Comparison of ENCODE assay signal across 27 mouse cellular contexts in genomic region chr3:108193686-108194085, GRCm38 (mm10). TPM values are rescaled to one million over a fixed set of nuclear protein-coding genes. Genes with fewer than 3 reads are reported as not detected.
A peak's percentile ranks its signal among the peaks of the same experiment; 100 is the strongest.
DNase-seq lines count a peak whose midpoint lies in the region; ATAC-seq and TF ChIP-seq lines count a peak whose summit lies in the region.
"Had no signal": no experiment of that assay in that cellular context is flagged by ENCODE, and none has a peak within 500 bp of the region (broad histone marks: within the 10 kb centered on the region; RNA-seq: fewer than 3 reads in every experiment).

No protein-coding gene starts in this region.

- no peak overlapping the region for H3K4me3 ChIP-seq in layer of hippocampus, adult 2 months
- H3K4me3 ChIP-seq in liver, embryonic 12.5 days: no peak overlapping the region
- H3K4me3 ChIP-seq: forebrain, embryonic 10.5 days; gastrocnemius, adult 2 months; heart, embryonic 12.5 days; heart, embryonic 15.5 days; hindbrain, embryonic 15.5 days had no signal

- H3K9ac ChIP-seq in liver, embryonic 12.5 days: no peak overlapping the region
- H3K9ac ChIP-seq: heart, embryonic 12.5 days; heart, embryonic 15.5 days; hindbrain, embryonic 15.5 days had no signal

- peak; percentile 9; the same call in 1 of the 2 replicates for ATAC-seq in liver, embryonic 12.5 days
- ATAC-seq: CD4-positive, CD25-positive, alpha-beta regulatory T cell, adult 4 months; forebrain, embryonic 14.5 days; intestine, embryonic 16.5 days had no signal

- intact Hi-C loops in heart, postnatal 36 days (cut with DNase I): no loop called here

- H3K36me3 ChIP-seq in liver, embryonic 12.5 days: 0 out of 2 replicates have a peak, but pooled peaks cover under 1% of the 10 kb centered on the region
- H3K36me3 ChIP-seq: heart, embryonic 12.5 days; heart, embryonic 15.5 days had no signal

- H3K27me3 ChIP-seq in liver, embryonic 12.5 days (replicated peaks): peaks cover 13% of the 10 kb centered on the region
- H3K27me3 ChIP-seq: heart, embryonic 12.5 days; heart, embryonic 15.5 days; hindbrain, embryonic 15.5 days had no signal

- DNase-seq in heart, adult 11 months: peak; percentile 89
- no peak for DNase-seq in heart, postnatal 36 days
- DNase-seq in layer of hippocampus, adult 2 months (ENCODE audit: low spot score in 2 of 2): no peak
- DNase-seq in layer of hippocampus, adult 11-12 months (ENCODE audit: low spot score): no peak
- DNase-seq in liver: no peak
- no peak for DNase-seq in adrenal gland, adult 2 months
- DNase-seq: adrenal gland, adult 8-10 months; adrenal gland, postnatal 25 days; cerebellum, adult 11-12 months; cerebellum, adult 8-10 months; cerebellum, postnatal 10 days; cerebellum, postnatal 36 days; gastrocnemius, adult 2 months; gastrocnemius, postnatal 14 days; heart, postnatal 10 days; heart, postnatal 4 days had no signal

- H3K4me2 ChIP-seq in liver, embryonic 12.5 days: no peak overlapping the region
- H3K4me2 ChIP-seq: heart, embryonic 12.5 days; heart, embryonic 15.5 days; hindbrain, embryonic 15.5 days had no signal

- peak overlapping the region; percentile 75 for H3K27ac ChIP-seq in layer of hippocampus, adult 2 months
- H3K27ac ChIP-seq in liver, embryonic 12.5 days: no peak overlapping the region
- H3K27ac ChIP-seq: forebrain, embryonic 10.5 days; gastrocnemius, adult 2 months; heart, embryonic 15.5 days; hindbrain, embryonic 15.5 days had no signal

- no peak for TF ChIP-seq CTCF in layer of hippocampus, adult 2 months (conservative IDR thresholded peaks at IDR 0.05)

- peaks cover 39% of the 10 kb centered on the region for H3K4me1 ChIP-seq in liver, embryonic 12.5 days

- WGBS in liver, embryonic 12.5 days (ENCODE audit: insufficient replicate concordance): 56% methylated on average over 4 of the region's 4 CpGs

- no peaks in the 10 kb centered on the region for H3K9me3 ChIP-seq in liver, embryonic 12.5 days (replicated peaks)
- H3K9me3 ChIP-seq: forebrain, embryonic 10.5 days; heart, embryonic 12.5 days; heart, embryonic 15.5 days; hindbrain, embryonic 15.5 days had no signal

RNA-seq across cellular contexts. Expression of gene Cyb561d1, which starts 7.3 kb away (rescaled TPM):
- total RNA-seq in heart, postnatal 36 days (2021): 1 to 10 TPM; 5.3 to 5.5 TPM
- total RNA-seq in layer of hippocampus, adult 2 months (2021): 10 to 100 TPM; 16.3 to 16.8 TPM
- polyA plus RNA-seq in liver, embryonic 12.5 days (2016; fragmentation: Nextera tagmentation; extraction: Ambion mirVana): 2.8 TPM in 2 replicates
- total RNA-seq in adrenal gland, adult 2 months (2021): 1 to 10 TPM; 6.4 to 7.9 TPM
- polyA plus RNA-seq in adrenal gland, adult 2 months (2012; rRNA removed): 6.9 and 8.1 TPM in 2 replicates

RNA-seq across cellular contexts. Expression of gene Amigo1, which starts 7.6 kb away (rescaled TPM):
- total RNA-seq in heart, postnatal 36 days (2021): 10 to 100 TPM; 15.1 to 15.5 TPM
- 10 to 100 TPM; 69.7 to 79.0 TPM for total RNA-seq in layer of hippocampus, adult 2 months (2021)
- 1.1 and 1.2 TPM in 2 replicates for polyA plus RNA-seq in liver, embryonic 12.5 days (2016; fragmentation: Nextera tagmentation; extraction: Ambion mirVana)
- 10 to 100 TPM; 21.4 to 27.8 TPM for total RNA-seq in adrenal gland, adult 2 months (2021)
- 57.6 and 62.3 TPM in 2 replicates for polyA plus RNA-seq in adrenal gland, adult 2 months (2012; rRNA removed)

RNA-seq across cellular contexts. Expression of gene Atxn7l2, which starts 17.0 kb away (rescaled TPM):
- total RNA-seq in heart, postnatal 36 days (2021): 1 to 10 TPM; 2.6 to 3.2 TPM
- 10 to 100 TPM; 31.9 to 34.6 TPM for total RNA-seq in layer of hippocampus, adult 2 months (2021)
- 4.5 and 4.9 TPM in 2 replicates for polyA plus RNA-seq in liver, embryonic 12.5 days (2016; fragmentation: Nextera tagmentation; extraction: Ambion mirVana)
- 1 to 10 TPM; 9.1 to 9.4 TPM for total RNA-seq in adrenal gland, adult 2 months (2021)
- 11.8 and 13.5 TPM in 2 replicates for polyA plus RNA-seq in adrenal gland, adult 2 months (2012; rRNA removed)

RNA-seq across cellular contexts. Expression of gene Sypl2, which starts 32.8 kb away (rescaled TPM):
- under 1 TPM; 0.70 to 0.80 TPM for total RNA-seq in heart, postnatal 36 days (2021)
- total RNA-seq in layer of hippocampus, adult 2 months (2021): 1 to 10 TPM; 2.0 to 3.0 TPM
- polyA plus RNA-seq in liver, embryonic 12.5 days (2016; fragmentation: Nextera tagmentation; extraction: Ambion mirVana): 0.12 and 0.14 TPM in 2 replicates
- total RNA-seq in adrenal gland, adult 2 months (2021): under 1 TPM; 0.20 to 0.97 TPM
- 0.11 and 0.31 TPM in 2 replicates for polyA plus RNA-seq in adrenal gland, adult 2 months (2012; rRNA removed)
- total RNA-seq: MEL had no signal
- polyA plus RNA-seq: C2C12 had no signal

RNA-seq across cellular contexts. Expression of gene Gpr61, which starts 39.0 kb away (rescaled TPM):
- not detected for total RNA-seq in heart, postnatal 36 days (2021)
- 10 to 100 TPM; 17.3 to 18.0 TPM for total RNA-seq in layer of hippocampus, adult 2 months (2021)
- polyA plus RNA-seq in liver, embryonic 12.5 days (2016; fragmentation: Nextera tagmentation; extraction: Ambion mirVana): 0.04 TPM in 1 of 2 replicates, not detected in the other
- total RNA-seq in adrenal gland, adult 2 months (2021): under 1 TPM; 0.20 to 0.48 TPM
- polyA plus RNA-seq in adrenal gland, adult 2 months (2012; rRNA removed): 0.12 and 0.20 TPM in 2 replicates
- total RNA-seq: gastrocnemius, adult 2 months; heart, adult 18-20 months; heart, postnatal 10 days; heart, postnatal 4 days had no signal
